Mouse (Mus musculus): ENCODE data around the gene Gm10837.

DNA sequence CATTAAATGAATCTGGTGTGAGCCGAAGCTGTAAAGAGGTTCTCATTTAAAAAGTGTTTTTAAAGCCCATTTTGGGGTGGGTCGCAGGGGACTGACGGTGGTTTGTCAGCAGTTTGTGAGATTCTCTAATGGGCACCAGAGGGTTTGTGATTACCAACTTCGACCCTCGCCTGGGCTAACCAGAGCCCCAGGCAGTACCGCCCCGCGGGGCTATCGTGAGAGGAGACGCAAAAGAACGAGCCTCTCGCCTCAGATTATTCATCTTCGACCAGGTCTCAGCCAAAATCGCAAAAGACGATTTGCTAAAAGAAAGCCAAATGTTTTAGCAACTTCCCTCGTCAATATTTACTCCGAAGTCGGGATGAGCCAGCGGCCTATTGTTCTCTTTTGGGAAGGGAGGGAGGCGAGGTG is 13.1 kb upstream of the Gm10837 start:
- TF ChIP-seq GATA1 (IDR thresholded peaks at IDR 0.05; ENCODE audit: borderline replicate concordance, low read length) (no peak), FLI1 (IDR thresholded peaks at IDR 0.05; ENCODE audit: low read length) (no peak)
